Mouse (Mus musculus) stomach, postnatal 0 days (tissue): ENCODE results near the gene Gmpr.

Experiments used
- CTCF ChIP-seq: IDR thresholded peaks from 2 replicates; pipeline ENCODE4 v1.5.1; 2016; ENCODE audit warnings: antibody characterized with exemption, low read depth, mild to moderate bottlenecking, moderate library complexity
- EP300 ChIP-seq: optimal IDR thresholded peaks from 2 replicates; pipeline ENCODE3; 2016; ENCODE audit warnings: antibody characterized with exemption

DNA sequence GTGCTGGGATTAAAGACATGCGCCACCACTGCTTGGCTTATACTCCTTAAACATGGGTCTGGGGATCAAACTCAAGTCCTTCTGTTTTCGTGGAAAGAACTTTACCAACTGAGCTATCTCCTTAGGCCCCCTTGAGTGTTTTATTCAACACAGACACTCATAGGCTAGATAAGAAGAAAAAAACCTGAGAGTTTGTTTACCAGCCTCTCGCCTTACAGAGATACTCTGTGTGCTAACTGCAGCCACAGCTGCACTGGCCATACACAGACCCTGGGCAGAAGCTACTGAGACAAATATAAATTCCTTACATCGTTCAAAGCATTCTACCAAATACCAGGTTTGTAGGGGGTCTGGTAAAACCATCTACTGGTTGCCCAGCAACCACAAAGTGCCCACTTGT lies 51.1 kb downstream of the Gmpr start:
- TF ChIP-seq CTCF (no peak), EP300 (no peak)
